ENCODE assay signal across 8 mouse cellular contexts in genomic region chr19:41015951-41016716, GRCm38 (mm10). TPM values are rescaled to one million over a fixed set of nuclear protein-coding genes. Genes with fewer than 3 reads are reported as not detected.
A peak's percentile ranks its signal among the peaks of the same experiment; 100 is the strongest.
DNase-seq lines count a peak whose midpoint lies in the region; ATAC-seq and TF ChIP-seq lines count a peak whose summit lies in the region.

No protein-coding gene starts in this region.

- H3K9ac ChIP-seq in hindbrain, embryonic 12.5 days = no peak overlapping the region

- H3K4me3 ChIP-seq in gastrocnemius, adult 2 months = peak overlapping the region; percentile 46
- peak overlapping the region; percentile 46 for H3K4me3 ChIP-seq in bone marrow macrophage, adult 2 months (ENCODE audit: insufficient read depth, low read length)
- no peak overlapping the region; the same call in 1 of the 2 replicates for H3K4me3 ChIP-seq in hindbrain, embryonic 12.5 days
- peak overlapping the region; percentile 54 for H3K4me3 ChIP-seq in small intestine, adult 2 months (ENCODE audit: low read depth, low read length)

- H3K27me3 ChIP-seq in hindbrain, embryonic 12.5 days = peaks cover 3% of the 10 kb centered on the region; the same call in 1 of the 2 replicates
- H3K27me3 ChIP-seq in small intestine, adult 2 months (ENCODE audit: control insufficient read depth, insufficient read depth, low read length) = no peaks in the 10 kb centered on the region

- H3K36me3 ChIP-seq in hindbrain, embryonic 12.5 days = no peaks in the 10 kb centered on the region
- no peaks in the 10 kb centered on the region for H3K36me3 ChIP-seq in small intestine, adult 2 months (ENCODE audit: control insufficient read depth, insufficient read depth, low read length)

- peak; percentile 77 for TF ChIP-seq CTCF in gastrocnemius, adult 2 months (IDR thresholded peaks at IDR 0.05)
- peak; percentile 62; the same call in 1 of the 2 replicates for TF ChIP-seq CTCF in bone marrow macrophage, adult 2 months (IDR thresholded peaks at IDR 0.05; ENCODE audit: low read depth, low read length)
- peak; percentile 54; the same call in 1 of the 2 replicates for TF ChIP-seq CTCF in small intestine, adult 2 months (IDR thresholded peaks at IDR 0.05; ENCODE audit: extremely low read depth, insufficient read length, insufficient replicate concordance, low read depth, low read length)

- H3K9me3 ChIP-seq in hindbrain, embryonic 12.5 days (replicated peaks) = no peaks in the 10 kb centered on the region

- intact Hi-C loops in gastrocnemius, adult 2 months (cut with DNase I) = loop anchor here (1.0 to 10.0 kb wide), 2 partner anchors 53 to 261 kb away; no protein-coding TSS in a partner anchor
- intact Hi-C loops in left cerebral cortex, postnatal 36 days (cut with DNase I) = loop anchor here (2.0 to 10.0 kb wide), 3 partner anchors 53 to 261 kb away; partner anchors contain the start of gene Zfp518a

- H3K4me1 ChIP-seq in bone marrow macrophage, adult 2 months (ENCODE audit: control insufficient read depth, insufficient read depth, low read length) = no peaks in the 10 kb centered on the region; the same call in 1 of the 2 replicates
- peaks cover 3% of the 10 kb centered on the region; the same call in 1 of the 2 replicates for H3K4me1 ChIP-seq in hindbrain, embryonic 12.5 days
- H3K4me1 ChIP-seq in small intestine, adult 2 months (ENCODE audit: control insufficient read depth, insufficient read depth, insufficient read length, low read length) = peaks cover 19% of the 10 kb centered on the region

- no peak for TF ChIP-seq POLR2A in bone marrow macrophage, adult 2 months (IDR thresholded peaks at IDR 0.05; ENCODE audit: borderline replicate concordance, low read depth, low read length)
- no peak for TF ChIP-seq POLR2A in small intestine, adult 2 months (IDR thresholded peaks at IDR 0.05; ENCODE audit: low read depth, low read length)

- DNase-seq in gastrocnemius, adult 2 months = peak; percentile 34
- no peak for DNase-seq in gastrocnemius, postnatal 25 days
- peak; percentile 33 to 53 for DNase-seq in left cerebral cortex, postnatal 36 days (ENCODE audit: low spot score in 2 of 2)

- peak overlapping the region; percentile 47 for H3K4me2 ChIP-seq in hindbrain, embryonic 12.5 days (replicated peaks)

- H3K27ac ChIP-seq in gastrocnemius, adult 2 months = no peak overlapping the region
- H3K27ac ChIP-seq in bone marrow macrophage, adult 2 months (ENCODE audit: insufficient read depth, low read depth, low read length) = peak overlapping the region; percentile 48
- H3K27ac ChIP-seq in hindbrain, embryonic 12.5 days = no peak overlapping the region
- H3K27ac ChIP-seq in small intestine, adult 2 months (ENCODE audit: insufficient read depth, low read depth, low read length) = no peak overlapping the region

- peak; percentile 84 for ATAC-seq in erythroid progenitor cell, adult 5-6 weeks (replicated peaks; ENCODE audit: low FRiP score, poor library complexity, severe bottlenecking)
- ATAC-seq in hindbrain, embryonic 12.5 days (ENCODE audit: low FRiP score) = peak; percentile 58
- ATAC-seq in megakaryocyte-erythroid progenitor cell, adult 5-6 weeks (replicated peaks; ENCODE audit: low FRiP score, low TSS enrichment, poor library complexity, severe bottlenecking) = peak; percentile 82

- WGBS in hindbrain, embryonic 12.5 days = 19% methylated on average over 14 of the region's 14 CpGs
- 8% methylated on average over 14 of the region's 14 CpGs for WGBS in small intestine, adult 2 months

RNA-seq across cellular contexts. Expression of gene Dntt, which starts 12.9 kb away (rescaled TPM):
- not detected for total RNA-seq in gastrocnemius, adult 2 months (2021)
- under 1 TPM in 1 of 2 experiments, not detected in 1; 0.19 TPM for total RNA-seq in gastrocnemius, postnatal 25 days (2021)
- polyA plus RNA-seq in bone marrow macrophage, adult 2 months (2012; ENCODE audit: insufficient read depth, insufficient read length, missing spikeins) = not detected in 2 replicates
- total RNA-seq in erythroid progenitor cell, adult 5-6 weeks (2015; ENCODE audit: low replicate concordance) = 7.6 and 17.2 TPM in 2 replicates
- total RNA-seq in erythroid progenitor cell, adult 5-6 weeks (2017; ENCODE audit: low replicate concordance) = 9.7 and 11.7 TPM in 2 replicates
- polyA plus RNA-seq in hindbrain, embryonic 12.5 days (2016; fragmentation: Nextera tagmentation; extraction: Ambion mirVana) = 0.14 TPM in 1 of 2 replicates, not detected in the other
- total RNA-seq in left cerebral cortex, postnatal 36 days (2021) = not detected
- 3.4 and 40.7 TPM in 2 replicates for total RNA-seq in megakaryocyte-erythroid progenitor cell, adult 5-6 weeks (2014; fragmentation: Nextera tagmentation)
- 10.3 and 10.6 TPM in 2 replicates for total RNA-seq in megakaryocyte-erythroid progenitor cell, adult 5-6 weeks (2017)
- polyA plus RNA-seq in small intestine, adult 2 months (2012; rRNA removed) = not detected in 2 replicates

RNA-seq across cellular contexts. Expression of gene Blnk, which starts 21.8 kb away (rescaled TPM):
- total RNA-seq in gastrocnemius, adult 2 months (2021) = 1 to 10 TPM in 1 of 2 experiments, under 1 TPM in 1; 0.86 to 1.2 TPM
- under 1 TPM; 0.83 to 1.00 TPM for total RNA-seq in gastrocnemius, postnatal 25 days (2021)
- polyA plus RNA-seq in bone marrow macrophage, adult 2 months (2012; ENCODE audit: insufficient read depth, insufficient read length, missing spikeins) = 95.2 and 101 TPM in 2 replicates
- total RNA-seq in erythroid progenitor cell, adult 5-6 weeks (2015; ENCODE audit: low replicate concordance) = 18.9 and 22.3 TPM in 2 replicates
- total RNA-seq in erythroid progenitor cell, adult 5-6 weeks (2017; ENCODE audit: low replicate concordance) = 5.2 and 5.6 TPM in 2 replicates
- polyA plus RNA-seq in hindbrain, embryonic 12.5 days (2016; fragmentation: Nextera tagmentation; extraction: Ambion mirVana) = 0.35 and 0.62 TPM in 2 replicates
- 10 to 100 TPM; 10.8 to 12.6 TPM for total RNA-seq in left cerebral cortex, postnatal 36 days (2021)
- 0.89 and 26.4 TPM in 2 replicates for total RNA-seq in megakaryocyte-erythroid progenitor cell, adult 5-6 weeks (2014; fragmentation: Nextera tagmentation)
- total RNA-seq in megakaryocyte-erythroid progenitor cell, adult 5-6 weeks (2017) = 0.65 and 0.75 TPM in 2 replicates
- 9.3 and 9.5 TPM in 2 replicates for polyA plus RNA-seq in small intestine, adult 2 months (2012; rRNA removed)
